Mouse (Mus musculus): Measurements from ENCODE around the gene Extl1. TPM values are rescaled to one million over a fixed set of nuclear protein-coding genes. Genes with fewer than 3 reads are reported as not detected.
A peak's percentile ranks its signal among the peaks of the same experiment; 100 is the strongest.

Gene Extl1
- polyA plus RNA-seq, 1 experiment from 2014 or later, result 0.18 TPM

DNA sequence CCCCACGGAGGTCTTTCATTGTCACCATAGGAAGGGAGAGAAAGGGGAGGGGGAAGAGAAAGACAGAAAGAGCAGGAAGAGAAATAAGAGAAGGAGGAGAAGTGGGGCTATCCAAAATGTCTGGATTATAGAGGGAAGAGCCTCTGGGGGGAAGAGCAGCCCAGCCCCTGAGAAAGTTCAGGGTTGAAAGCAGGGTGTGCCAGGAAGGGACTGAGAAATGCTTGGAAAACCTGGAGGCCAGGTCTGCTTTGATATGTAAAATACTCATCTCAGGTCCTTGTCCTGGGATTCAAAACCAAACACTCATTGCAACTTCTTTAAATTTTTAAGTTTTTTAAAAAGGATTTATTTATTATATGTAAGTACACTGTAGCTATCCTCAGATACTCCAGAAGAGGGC is 8.0 kb upstream of the Extl1 start:
- ATAC-seq (ENCODE audit: low read depth), result no peak
- Histone ChIP-seq H3K27ac (no peak overlapping the region), H3K36me3 (no peaks in the 10 kb centered on the region), H3K9me3 (replicated peaks) (peaks cover 13% of the 10 kb centered on the region), H3K4me2 (no peak overlapping the region), H3K27me3 (no peaks in the 10 kb centered on the region), H3K9ac (no peak overlapping the region), H3K4me1 (replicated peaks) (peaks cover 7% of the 10 kb centered on the region), H3K4me3 (replicated peaks) (no peak overlapping the region)
- WGBS (ENCODE audit: insufficient replicate concordance), result 80% methylated on average over 1 of the region's 1 CpGs
- DNase-seq, result no peak

DNA sequence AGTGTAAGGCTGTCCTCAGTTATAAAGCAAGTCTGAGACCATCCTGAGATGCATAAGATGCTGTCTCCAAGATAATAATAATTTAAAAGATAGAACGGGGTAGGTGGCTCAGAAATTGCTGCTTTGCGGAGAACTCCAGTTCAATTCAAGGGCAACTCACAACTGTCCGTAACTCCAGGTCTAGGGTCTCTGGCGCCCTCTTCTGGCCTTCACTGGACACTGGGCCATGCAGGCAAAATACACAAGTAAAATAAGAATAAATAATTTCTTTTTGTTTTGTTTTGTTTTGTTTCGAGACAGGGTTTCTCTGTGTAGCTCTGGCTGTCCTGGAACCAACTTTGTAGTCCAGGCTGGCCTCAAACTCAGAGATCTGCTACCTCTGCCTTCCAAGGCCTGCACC is 4.7 kb upstream of the Extl1 start:
- H3K4me2 ChIP-seq, result no peak overlapping the region
- peaks cover 13% of the 10 kb centered on the region for H3K9me3 ChIP-seq (replicated peaks)
- DNase-seq, result peak; percentile 41
- H3K36me3 ChIP-seq, result no peaks in the 10 kb centered on the region
- ATAC-seq (ENCODE audit: low read depth), result no peak
- no peaks in the 10 kb centered on the region for H3K27me3 ChIP-seq
- H3K27ac ChIP-seq, result no peak overlapping the region
- WGBS (ENCODE audit: insufficient replicate concordance), result 11% methylated on average over 5 of the region's 5 CpGs
- no peak overlapping the region for H3K9ac ChIP-seq
- no peaks in the 10 kb centered on the region for H3K4me1 ChIP-seq (replicated peaks)
- H3K4me3 ChIP-seq (replicated peaks), result no peak overlapping the region

DNA sequence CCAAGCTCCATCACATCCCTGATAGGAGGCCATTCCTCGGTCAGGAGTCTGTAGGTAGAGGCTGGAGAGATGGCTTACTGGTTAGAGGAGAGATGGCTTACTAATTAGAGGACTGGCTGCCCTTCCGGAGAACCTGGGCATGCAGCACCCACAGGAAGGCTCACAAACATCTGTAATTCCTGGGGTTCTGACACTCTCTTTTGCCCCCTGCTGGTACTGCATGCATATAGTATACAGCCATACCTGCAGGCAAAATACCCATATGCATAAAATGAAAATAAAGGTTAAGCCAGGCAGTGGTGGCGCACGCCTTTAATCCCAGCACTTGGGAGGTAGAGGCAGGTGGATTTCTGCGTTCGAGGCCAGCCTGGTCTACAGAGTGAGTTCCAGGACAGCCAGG is 3.6 kb upstream of the Extl1 start:
- Histone ChIP-seq H3K27ac (no peak overlapping the region), H3K4me2 (no peak overlapping the region), H3K9ac (no peak overlapping the region), H3K36me3 (no peaks in the 10 kb centered on the region), H3K4me1 (replicated peaks) (no peaks in the 10 kb centered on the region), H3K27me3 (no peaks in the 10 kb centered on the region), H3K9me3 (replicated peaks) (peaks cover 13% of the 10 kb centered on the region), H3K4me3 (replicated peaks) (no peak overlapping the region)
- no peak for ATAC-seq (ENCODE audit: low read depth)
- 61% methylated on average over 6 of the region's 6 CpGs for WGBS (ENCODE audit: insufficient replicate concordance)
- no peak for DNase-seq

DNA sequence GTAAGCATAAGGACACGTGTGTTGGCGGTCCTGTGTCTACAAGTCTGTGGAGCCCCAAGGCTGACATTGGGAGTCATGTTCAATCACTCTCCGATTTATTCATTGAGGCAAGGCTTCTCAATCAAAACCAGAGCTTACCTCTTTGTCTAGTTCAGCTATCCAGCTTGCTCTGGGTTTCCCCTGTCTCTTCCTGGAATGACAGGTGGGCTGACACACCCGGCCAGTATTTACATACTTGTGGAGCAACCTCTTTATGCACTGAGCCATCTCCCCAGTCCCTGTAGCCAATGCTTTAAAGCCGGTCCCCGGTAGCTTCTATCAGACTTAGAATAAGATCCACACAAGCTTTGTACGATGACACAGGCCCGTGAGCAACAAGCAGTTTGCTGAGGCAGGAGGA is 4.1 kb downstream of the Extl1 start:
- DNase-seq (no peak), ATAC-seq (ENCODE audit: low read depth) (no peak)
- Histone ChIP-seq H3K4me2 (no peak overlapping the region), H3K36me3 (no peaks in the 10 kb centered on the region), H3K27ac (no peak overlapping the region), H3K4me1 (replicated peaks) (no peaks in the 10 kb centered on the region), H3K9ac (no peak overlapping the region), H3K9me3 (replicated peaks) (no peaks in the 10 kb centered on the region), H3K4me3 (replicated peaks) (no peak overlapping the region), H3K27me3 (0 out of 2 replicates have a peak, but pooled peaks cover 3% of the 10 kb centered on the region)
- 67% methylated on average over 8 of the region's 8 CpGs for WGBS (ENCODE audit: insufficient replicate concordance)

DNA sequence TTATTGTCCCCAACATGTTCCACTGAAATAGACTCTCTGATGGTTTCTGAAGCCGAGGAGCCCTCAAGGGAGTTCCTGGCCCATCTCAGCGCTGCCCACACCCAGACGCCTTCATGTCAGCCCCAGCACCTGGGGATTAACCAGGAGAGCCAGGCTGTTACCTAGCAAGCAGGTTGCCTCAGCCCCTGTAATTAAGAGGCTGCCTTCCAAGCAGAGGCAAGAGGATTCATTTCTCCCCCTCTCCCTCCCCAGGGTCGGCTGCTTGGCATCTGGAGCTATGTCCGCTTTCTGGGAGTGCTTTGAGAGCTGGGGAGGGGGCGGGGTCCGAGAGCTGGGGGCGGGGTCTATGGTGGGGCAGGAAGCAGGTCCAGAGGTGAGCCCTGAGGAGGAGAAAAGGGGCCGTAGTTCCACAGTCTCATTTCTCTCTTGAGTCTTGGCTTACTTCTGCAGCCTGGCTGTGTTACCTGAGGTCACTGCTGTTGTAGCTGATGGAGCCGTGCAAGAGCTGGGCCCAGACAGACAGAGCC is 5.5 kb downstream of the Extl1 start:
- no peak overlapping the region for H3K9ac ChIP-seq
- H3K4me2 ChIP-seq, result no peak overlapping the region
- H3K36me3 ChIP-seq, result no peaks in the 10 kb centered on the region
- no peak overlapping the region for H3K4me3 ChIP-seq (replicated peaks)
- peaks cover 9% of the 10 kb centered on the region for H3K27me3 ChIP-seq
- DNase-seq, result no peak
- 38% methylated on average over 10 of the region's 10 CpGs for WGBS (ENCODE audit: insufficient replicate concordance)
- H3K9me3 ChIP-seq (replicated peaks), result no peaks in the 10 kb centered on the region
- no peak for ATAC-seq (ENCODE audit: low read depth)
- H3K4me1 ChIP-seq (replicated peaks), result no peaks in the 10 kb centered on the region
- H3K27ac ChIP-seq, result no peak overlapping the region

DNA sequence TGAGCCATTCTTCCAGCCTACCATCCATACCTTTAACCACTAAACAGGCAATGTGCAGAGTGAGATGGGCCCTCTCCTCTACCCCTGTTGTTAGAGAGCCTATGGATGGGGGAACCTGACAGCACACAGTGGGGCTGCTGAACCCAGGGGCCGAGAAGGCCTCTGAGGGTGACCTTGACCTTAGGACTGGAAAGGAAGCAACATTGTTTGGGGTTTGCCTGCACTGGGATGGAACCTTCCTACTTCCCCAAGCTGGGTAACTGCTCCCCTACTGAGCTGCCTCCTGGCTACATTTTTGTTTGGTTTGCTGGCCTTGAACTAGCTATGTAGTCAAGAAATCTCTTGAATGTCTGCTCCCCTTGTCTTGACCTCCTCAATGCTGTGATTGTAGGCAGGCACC is 9.3 kb downstream of the Extl1 start:
- Histone ChIP-seq H3K4me1 (replicated peaks) (peaks cover 20% of the 10 kb centered on the region), H3K27me3 (peaks cover 47% of the 10 kb centered on the region), H3K27ac (no peak overlapping the region), H3K4me3 (replicated peaks) (no peak overlapping the region), H3K9me3 (replicated peaks) (no peaks in the 10 kb centered on the region), H3K36me3 (no peaks in the 10 kb centered on the region), H3K9ac (no peak overlapping the region), H3K4me2 (no peak overlapping the region)
- 15% methylated on average over 1 of the region's 1 CpGs for WGBS (ENCODE audit: insufficient replicate concordance)
- DNase-seq (no peak), ATAC-seq (ENCODE audit: low read depth) (no peak)

DNA sequence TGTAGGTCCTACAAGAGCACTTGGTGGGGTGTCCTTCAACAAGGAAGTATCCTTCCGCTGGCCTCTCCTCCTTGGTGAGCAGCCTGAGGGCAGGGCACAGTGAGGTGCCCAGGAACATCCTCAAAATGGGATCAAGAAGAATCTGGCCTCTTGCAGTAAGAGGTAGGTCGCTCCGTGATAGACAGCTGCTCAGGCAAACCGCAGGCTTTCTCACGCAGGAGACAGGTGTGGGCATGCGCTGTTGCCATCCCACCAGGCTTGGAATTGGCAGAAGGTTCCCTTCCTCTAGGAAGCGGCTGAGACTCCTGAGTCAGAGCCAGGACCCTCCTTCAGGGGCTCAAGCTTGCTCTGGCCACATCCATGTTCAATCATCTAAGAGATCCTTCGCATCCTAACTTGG is 10.4 kb downstream of the Extl1 start:
- no peaks in the 10 kb centered on the region for H3K9me3 ChIP-seq (replicated peaks)
- no peak overlapping the region for H3K4me2 ChIP-seq
- ATAC-seq (ENCODE audit: low read depth) (no peak), DNase-seq (no peak)
- H3K36me3 ChIP-seq, result no peaks in the 10 kb centered on the region
- no peak overlapping the region for H3K9ac ChIP-seq
- no peak overlapping the region for H3K27ac ChIP-seq
- H3K4me3 ChIP-seq (replicated peaks), result no peak overlapping the region
- peaks cover 56% of the 10 kb centered on the region for H3K27me3 ChIP-seq
- peaks cover 20% of the 10 kb centered on the region for H3K4me1 ChIP-seq (replicated peaks)
- 66% methylated on average over 8 of the region's 8 CpGs for WGBS (ENCODE audit: insufficient replicate concordance)

DNA sequence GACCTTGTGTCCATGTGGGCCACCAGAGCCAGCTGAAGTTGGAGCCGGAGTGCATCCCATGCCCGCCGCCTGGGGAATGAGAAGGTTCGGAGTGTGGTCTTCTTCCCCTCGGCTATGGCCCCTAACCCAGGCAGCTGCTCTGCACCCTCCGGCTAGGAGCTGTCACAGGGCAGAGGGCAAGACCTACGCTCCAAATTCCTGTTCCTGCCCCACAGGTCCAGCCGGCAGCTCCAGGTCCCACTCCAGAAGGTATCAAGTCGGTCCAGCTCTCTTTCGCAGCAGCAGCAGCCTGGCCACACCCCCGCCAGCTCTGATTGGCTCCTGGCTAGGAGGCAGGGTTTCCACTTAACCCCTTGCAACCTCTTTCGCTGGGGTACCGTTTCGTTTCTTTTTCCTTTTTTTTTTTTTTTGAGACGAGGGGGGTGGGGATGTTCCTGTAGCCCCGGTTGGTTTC is 11.3 kb downstream of the Extl1 start:
- ATAC-seq (ENCODE audit: low read depth) (0 out of 2 replicates have a peak, but pooled peaks have one; percentile 45), DNase-seq (peak; percentile 56)
- no peak overlapping the region for H3K27ac ChIP-seq
- peak overlapping the region; percentile 67 for H3K4me2 ChIP-seq
- no peaks in the 10 kb centered on the region for H3K36me3 ChIP-seq
- H3K9ac ChIP-seq, result no peak overlapping the region
- no peaks in the 10 kb centered on the region for H3K9me3 ChIP-seq (replicated peaks)
- peak overlapping the region; percentile 49 for H3K4me3 ChIP-seq (replicated peaks)
- WGBS (ENCODE audit: insufficient replicate concordance), result under 1% methylated on average over 16 of the region's 16 CpGs
- peaks cover 20% of the 10 kb centered on the region for H3K4me1 ChIP-seq (replicated peaks)
- peaks cover 63% of the 10 kb centered on the region for H3K27me3 ChIP-seq

DNA sequence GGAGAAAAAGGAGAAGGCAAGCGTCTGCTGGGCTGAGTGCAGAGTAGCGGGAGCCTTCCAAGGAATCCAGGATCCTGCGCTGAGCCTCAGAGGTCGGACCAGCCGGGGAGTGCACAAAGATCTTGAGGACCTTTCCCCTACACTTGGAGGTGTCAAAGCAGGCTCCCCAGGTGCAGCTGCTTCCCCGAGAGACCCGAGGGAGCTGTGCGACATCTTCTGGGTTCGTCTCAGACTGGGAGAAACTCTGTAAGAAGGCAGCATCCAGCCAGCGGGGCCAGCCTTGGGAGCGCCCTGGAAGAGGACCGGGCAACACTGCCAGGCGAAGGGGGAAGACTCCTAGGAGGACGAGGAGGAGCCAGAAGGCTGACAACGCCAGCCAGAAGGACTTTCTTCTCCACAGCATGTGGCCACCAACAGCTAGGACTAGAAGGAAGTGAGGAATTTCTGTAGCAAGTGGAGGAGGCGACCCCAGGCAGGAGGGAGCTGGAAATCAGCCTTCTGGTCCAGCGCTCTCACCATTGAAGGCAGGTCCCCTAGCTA is 12.3 kb downstream of the Extl1 start:
- WGBS (ENCODE audit: insufficient replicate concordance), result 3% methylated on average over 17 of the region's 17 CpGs
- Histone ChIP-seq H3K9ac (no peak overlapping the region), H3K27ac (no peak overlapping the region), H3K4me2 (peak overlapping the region; percentile 67), H3K4me3 (replicated peaks) (peak overlapping the region; percentile 22), H3K36me3 (no peaks in the 10 kb centered on the region), H3K27me3 (peaks cover 63% of the 10 kb centered on the region), H3K9me3 (replicated peaks) (no peaks in the 10 kb centered on the region), H3K4me1 (replicated peaks) (peaks cover 20% of the 10 kb centered on the region)
- DNase-seq (no peak), ATAC-seq (ENCODE audit: low read depth) (no peak)

DNA sequence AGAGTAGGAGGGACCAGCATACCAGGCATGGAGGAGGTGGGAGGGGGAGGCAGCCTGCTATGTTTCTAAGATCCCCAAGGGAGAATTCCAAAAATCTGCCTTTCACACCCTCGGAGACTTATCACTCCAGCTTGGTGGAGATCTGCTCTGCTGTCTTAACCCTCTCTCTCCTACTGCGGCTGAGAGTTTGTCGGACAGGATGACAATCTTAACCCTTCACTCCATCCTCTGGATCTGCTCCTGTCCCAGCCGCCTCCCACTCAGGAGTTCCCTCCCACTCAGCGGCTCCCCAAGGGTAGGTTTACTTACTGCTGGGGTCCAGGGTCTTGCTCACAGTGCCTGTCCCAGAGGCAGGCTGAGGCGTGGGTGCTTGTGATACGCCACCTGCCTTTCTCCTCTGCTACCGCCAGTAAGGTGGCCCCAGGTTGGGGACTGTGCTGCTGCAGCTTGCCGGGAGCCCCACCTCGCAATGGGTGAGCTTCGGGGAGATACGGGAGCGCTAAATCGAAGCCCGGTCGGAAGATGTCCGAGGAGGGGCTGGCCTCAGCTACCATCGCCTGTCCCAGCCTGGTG is 12.9 kb downstream of the Extl1 start:
- Histone ChIP-seq H3K4me2 (peak overlapping the region; percentile 67), H3K9me3 (replicated peaks) (no peaks in the 10 kb centered on the region), H3K4me3 (replicated peaks) (peak overlapping the region; percentile 22), H3K9ac (no peak overlapping the region), H3K27me3 (peaks cover 63% of the 10 kb centered on the region), H3K27ac (no peak overlapping the region), H3K36me3 (no peaks in the 10 kb centered on the region), H3K4me1 (replicated peaks) (peaks cover 20% of the 10 kb centered on the region)
- DNase-seq (no peak), ATAC-seq (ENCODE audit: low read depth) (no peak)
- WGBS (ENCODE audit: insufficient replicate concordance), result 3% methylated on average over 18 of the region's 18 CpGs

DNA sequence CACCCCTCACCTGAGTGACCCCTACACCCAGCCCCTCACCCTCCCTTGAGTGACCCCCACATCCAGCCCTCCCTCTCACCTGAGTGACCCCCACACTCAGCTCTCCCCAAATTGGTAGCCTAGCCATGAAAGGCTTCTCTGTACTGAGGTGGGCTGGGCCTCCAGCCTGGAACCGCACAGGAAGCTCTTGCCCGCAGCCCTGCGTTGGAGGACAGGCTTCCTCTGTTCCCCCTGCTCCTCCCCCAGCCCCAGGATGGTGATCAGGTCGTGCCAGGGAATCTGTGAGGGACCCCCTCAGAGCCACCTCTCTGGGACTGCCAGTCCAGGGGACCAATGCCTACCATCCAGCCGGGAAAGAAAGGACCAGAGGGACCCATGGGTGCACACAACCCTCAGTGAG is 18.4 kb downstream of the Extl1 start:
- Histone ChIP-seq H3K4me1 (replicated peaks) (no peaks in the 10 kb centered on the region), H3K9ac (no peak overlapping the region), H3K4me3 (replicated peaks) (no peak overlapping the region), H3K27me3 (peaks cover 54% of the 10 kb centered on the region), H3K4me2 (no peak overlapping the region), H3K36me3 (no peaks in the 10 kb centered on the region), H3K27ac (no peak overlapping the region), H3K9me3 (replicated peaks) (no peaks in the 10 kb centered on the region)
- DNase-seq, result no peak
- ATAC-seq (ENCODE audit: low read depth), result no peak
- 18% methylated on average over 5 of the region's 5 CpGs for WGBS (ENCODE audit: insufficient replicate concordance)

DNA sequence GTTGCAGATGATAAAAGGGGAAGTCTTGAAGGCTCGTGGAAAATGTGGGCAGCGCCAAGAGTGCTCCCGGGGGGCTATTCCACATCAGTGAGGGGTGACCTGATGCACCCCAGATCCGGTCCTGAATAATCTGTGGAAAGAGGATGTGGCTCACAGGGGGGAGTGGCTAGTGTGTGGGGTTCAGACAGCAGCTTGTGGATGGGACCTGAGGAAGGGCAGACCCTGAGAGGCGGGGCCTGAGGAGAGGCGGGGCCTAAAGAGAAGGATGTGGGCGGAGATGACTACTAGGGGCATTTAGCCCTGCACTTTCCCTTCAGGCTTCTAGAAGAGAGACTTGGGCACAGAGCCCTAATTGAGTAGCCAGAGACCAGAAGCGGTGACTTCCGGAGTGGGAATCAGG is 21.1 kb downstream of the Extl1 start:
- 4% methylated on average over 9 of the region's 9 CpGs for WGBS (ENCODE audit: insufficient replicate concordance)
- Histone ChIP-seq H3K4me2 (peak overlapping the region; percentile 28), H3K36me3 (no peaks in the 10 kb centered on the region), H3K9me3 (replicated peaks) (no peaks in the 10 kb centered on the region), H3K4me3 (replicated peaks) (no peak overlapping the region), H3K9ac (no peak overlapping the region), H3K4me1 (replicated peaks) (peaks cover under 1% of the 10 kb centered on the region; the same call in 1 of the 2 replicates), H3K27me3 (peaks cover 37% of the 10 kb centered on the region), H3K27ac (no peak overlapping the region)
- ATAC-seq (ENCODE audit: low read depth), result no peak
- no peak for DNase-seq
